Mouse (Mus musculus) heart, embryonic 16.5 days (tissue): ENCODE measurements around the gene Bbs2. TPM values are rescaled to one million over a fixed set of nuclear protein-coding genes. Genes with fewer than 3 reads are reported as not detected.

Source experiments
- ATAC-seq: fragments of 200-750 bp; cut with Nextera tagmentation; replicated peaks from 2 replicates; pipeline ENCODE4 v1.8.0; 2017; ENCODE audit warnings: moderate number of reproducible peaks; ENCODE audit not compliant: insufficient read depth, low FRiP score; ENCODE audit errors: extremely low read depth
- H3K27ac ChIP-seq: fragments of 300-500 bp; sonication (generic); 2 replicates; pipeline ENCODE4 v1.5.1; 2014; ENCODE audit warnings: mild to moderate bottlenecking, low read length, control low read depth, moderate library complexity
- H3K27me3 ChIP-seq: fragments of 300-500 bp; sonication (generic); 2 replicates; pipeline ENCODE4 v1.6.1; 2014; ENCODE audit warnings: low read length, mixed read lengths; ENCODE audit not compliant: control insufficient read depth, insufficient read depth
- H3K36me3 ChIP-seq: fragments of 300-500 bp; sonication (generic); 2 replicates; pipeline ENCODE4 v1.6.1; 2014; ENCODE audit not compliant: control insufficient read depth, insufficient read depth
- H3K4me1 ChIP-seq: fragments of 300-500 bp; sonication (generic); 2 replicates; pipeline ENCODE4 v1.6.1; 2014; ENCODE audit warnings: low read length, mixed read lengths; ENCODE audit not compliant: control insufficient read depth, insufficient read depth
- H3K4me2 ChIP-seq: fragments of 300-500 bp; sonication (generic); 2 replicates; pipeline ENCODE4 v1.6.1; 2014; ENCODE audit warnings: low read depth, mild to moderate bottlenecking, control low read depth, low read length
- H3K4me3 ChIP-seq: fragments of 300-500 bp; sonication (generic); 2 replicates; pipeline ENCODE4 v1.5.1; 2014; ENCODE audit warnings: mild to moderate bottlenecking, control low read depth, low read length
- H3K9ac ChIP-seq: fragments of 300-500 bp; sonication (generic); 2 replicates; pipeline ENCODE4 v1.6.1; 2014; ENCODE audit warnings: low read length, control low read depth
- H3K9me3 ChIP-seq: fragments of 300-500 bp; sonication (generic); replicated peaks from 2 replicates; pipeline ENCODE4 v1.6.1; 2016; ENCODE audit warnings: low read length; ENCODE audit not compliant: control insufficient read depth
- WGBS: fragments of 180-500 bp; shearing (Covaris S2); extraction: QIAGEN DNeasy Blood & Tissue Kit; methylation state at CpG from one replicate; pipeline ENCODE4 v1.1.7; 2014; 5-methylcytosine and 5-hydroxymethylcytosine counted together
- polyA plus RNA-seq: library from polyadenylated mRNA; unstranded; fragments of >200 nt; fragmentation: Nextera tagmentation; extraction: Ambion mirVana; gene quantifications from 2 replicates; pipeline ENCODE4 v1.2.1, GENCODE M21; 2015

Bbs2 gene
- polyA plus RNA-seq, 1 experiment from 2014 or later, result 12.4 TPM

GRCm38 (mm10) chr8:94076461-94077192, 22.1 kb downstream of the Bbs2 start:
- Histone ChIP-seq H3K9me3 (no peaks in the 10 kb centered on the region), H3K4me1 (no peaks in the 10 kb centered on the region), H3K36me3 (no peaks in the 10 kb centered on the region), H3K27ac (no peak overlapping the region), H3K27me3 (no peaks in the 10 kb centered on the region), H3K9ac (no peak overlapping the region), H3K4me2 (no peak overlapping the region), H3K4me3 (no peak overlapping the region)
- 87% methylated on average over 12 of the region's 12 CpGs for WGBS
- no peak for ATAC-seq

- H3K9ac ChIP-seq, result no peak overlapping the region
- no peak for ATAC-seq
- no peaks in the 10 kb centered on the region for H3K4me1 ChIP-seq
- no peak overlapping the region for H3K4me2 ChIP-seq
- no peak overlapping the region for H3K27ac ChIP-seq
- WGBS, result 86% methylated on average over 7 of the region's 7 CpGs
- no peaks in the 10 kb centered on the region for H3K9me3 ChIP-seq
- H3K27me3 ChIP-seq, result no peaks in the 10 kb centered on the region
- H3K36me3 ChIP-seq, result peaks cover 15% of the 10 kb centered on the region
- no peak overlapping the region for H3K4me3 ChIP-seq
These were observed 29.9 kb downstream of the Bbs2 start for GRCm38 (mm10) chr8:94068793-94069192.

GRCm38 (mm10) chr8:94066121-94066863, 32.4 kb downstream of the Bbs2 start:
- H3K4me2 ChIP-seq, result no peak overlapping the region
- 77% methylated on average over 11 of the region's 11 CpGs for WGBS
- no peak for ATAC-seq
- H3K4me1 ChIP-seq, result no peaks in the 10 kb centered on the region
- no peak overlapping the region for H3K27ac ChIP-seq
- H3K9me3 ChIP-seq, result no peaks in the 10 kb centered on the region
- no peak overlapping the region for H3K4me3 ChIP-seq
- no peak overlapping the region for H3K9ac ChIP-seq
- H3K27me3 ChIP-seq, result no peaks in the 10 kb centered on the region
- peaks cover 17% of the 10 kb centered on the region for H3K36me3 ChIP-seq

- Histone ChIP-seq H3K4me1 (no peaks in the 10 kb centered on the region), H3K9me3 (no peaks in the 10 kb centered on the region), H3K4me2 (no peak overlapping the region), H3K9ac (no peak overlapping the region), H3K4me3 (no peak overlapping the region), H3K27ac (no peak overlapping the region), H3K27me3 (no peaks in the 10 kb centered on the region), H3K36me3 (peaks cover 19% of the 10 kb centered on the region)
- WGBS, result 53% methylated on average over 6 of the region's 6 CpGs
- no peak for ATAC-seq
These were observed 41.4 kb downstream of the Bbs2 start for GRCm38 (mm10) chr8:94057157-94057854.

GRCm38 (mm10) chr8:94052696-94053095, 46.0 kb downstream of the Bbs2 start:
- H3K36me3 ChIP-seq, result peaks cover 16% of the 10 kb centered on the region; the same call in 1 of the 2 replicates
- no peak overlapping the region for H3K4me3 ChIP-seq
- H3K27me3 ChIP-seq, result no peaks in the 10 kb centered on the region
- 70% methylated on average over 12 of the region's 12 CpGs for WGBS
- no peak overlapping the region for H3K4me2 ChIP-seq
- ATAC-seq, result no peak
- no peaks in the 10 kb centered on the region for H3K4me1 ChIP-seq
- H3K9me3 ChIP-seq, result no peaks in the 10 kb centered on the region
- H3K27ac ChIP-seq, result no peak overlapping the region
- H3K9ac ChIP-seq, result no peak overlapping the region

- no peak overlapping the region for H3K4me2 ChIP-seq
- ATAC-seq, result no peak
- 86% methylated on average over 2 of the region's 2 CpGs for WGBS
These were observed 50.9 kb downstream of the Bbs2 start for GRCm38 (mm10) chr8:94047845-94048244.

DNA sequence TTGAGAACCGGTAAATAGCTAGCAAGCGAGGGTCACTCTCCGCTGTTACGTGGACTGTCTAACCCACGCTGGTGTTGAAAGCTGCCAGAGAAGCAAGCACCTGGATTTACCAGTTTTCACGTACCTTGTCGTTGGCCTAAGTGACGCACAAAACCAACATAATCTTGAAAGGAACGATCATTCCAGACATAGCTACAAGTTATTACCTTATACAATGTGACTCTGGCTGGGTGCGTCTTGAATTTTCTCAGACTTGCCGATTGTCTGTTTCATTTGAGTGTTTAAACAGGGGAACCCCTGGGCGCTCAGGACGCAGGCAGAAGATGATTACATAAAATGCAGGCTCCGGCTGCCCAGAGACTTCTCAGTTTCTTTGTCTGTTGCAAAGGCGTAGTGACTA, 60.9 kb downstream of the Bbs2 start:
- H3K27me3 ChIP-seq, result no peaks in the 10 kb centered on the region
- H3K4me3 ChIP-seq, result peak overlapping the region; percentile 96
- 8% methylated on average over 15 of the region's 15 CpGs for WGBS
- H3K9ac ChIP-seq, result peak overlapping the region; percentile 85
- no peak for ATAC-seq
- no peaks in the 10 kb centered on the region for H3K9me3 ChIP-seq
- H3K36me3 ChIP-seq, result no peaks in the 10 kb centered on the region; the same call in 1 of the 2 replicates
- peaks cover 19% of the 10 kb centered on the region for H3K4me1 ChIP-seq
- H3K27ac ChIP-seq, result no peak overlapping the region
- peak overlapping the region; percentile 60 for H3K4me2 ChIP-seq

More at GRCm38 (mm10) chr8:94047845-94048244, 50.9 kb downstream of the Bbs2 start:
- Histone ChIP-seq H3K36me3 (peaks cover 4% of the 10 kb centered on the region; the same call in 1 of the 2 replicates), H3K9me3 (no peaks in the 10 kb centered on the region), H3K4me1 (no peaks in the 10 kb centered on the region), H3K27me3 (no peaks in the 10 kb centered on the region), H3K4me3 (no peak overlapping the region), H3K9ac (no peak overlapping the region), H3K27ac (no peak overlapping the region)

DNA sequence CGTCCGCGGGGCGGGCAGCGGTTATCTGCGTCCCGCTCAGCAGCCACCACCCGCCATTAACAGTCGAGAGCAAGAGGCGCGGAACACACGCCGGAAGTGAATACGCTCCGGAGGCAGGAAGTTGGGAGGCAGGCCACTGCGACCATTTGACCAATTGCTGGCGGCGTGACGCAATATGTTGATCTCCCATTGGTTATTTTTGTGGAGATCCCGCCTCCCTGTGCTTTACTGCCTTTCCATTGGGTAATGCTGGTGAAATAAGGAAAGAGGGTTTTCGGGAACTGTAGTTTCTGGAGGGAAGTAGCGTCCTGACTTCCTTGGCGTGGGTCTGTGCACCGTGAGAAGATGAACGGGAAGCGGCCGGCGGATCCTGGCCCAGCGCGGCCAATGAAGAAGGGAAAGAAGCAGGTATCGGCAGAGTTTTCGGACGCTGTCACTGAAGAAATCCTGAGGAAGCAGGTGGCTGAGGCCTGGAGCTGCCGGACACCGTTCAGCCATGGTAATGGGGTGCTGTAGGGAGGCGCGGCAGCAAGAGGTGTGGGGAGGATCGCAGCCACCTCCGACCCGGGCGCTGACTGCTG, 61.7 kb downstream of the Bbs2 start, which contains the start of the genes Nudt21 and Ogfod1:
Nudt21 (minus strand) TSS at position 88 of the 581 bp plus-strand sequence.
Ogfod1 (plus strand) TSS at position 255 of the 581 bp plus-strand sequence.
- H3K9me3 ChIP-seq, result no peaks in the 10 kb centered on the region
- peak; percentile 99 for ATAC-seq
- H3K4me1 ChIP-seq, result peaks cover 22% of the 10 kb centered on the region
- H3K9ac ChIP-seq, result peak within 1 kb of the TSS; percentile 85
- H3K27me3 ChIP-seq, result no peaks in the 10 kb centered on the region
- peak within 1 kb of the TSS; percentile 96 for H3K4me3 ChIP-seq
- H3K4me2 ChIP-seq, result peak within 1 kb of the TSS; percentile 92
- H3K27ac ChIP-seq, result peak within 1 kb of the TSS; percentile 84
- under 1% methylated on average over 37 of the region's 41 CpGs for WGBS
- no peaks in the 10 kb centered on the region; the same call in 1 of the 2 replicates for H3K36me3 ChIP-seq
